Mouse (Mus musculus) MEL (cell line): ENCODE data around the gene Sebox. TPM values are rescaled to one million over a fixed set of nuclear protein-coding genes. Genes with fewer than 3 reads are reported as not detected.

Experiments used
- DNase-seq: peaks from one replicate; pipeline ENCODE4 v3.0.0; 2011; ENCODE audit warnings: low read depth, low spot score
- H3K27ac ChIP-seq: 2 replicates; pipeline ENCODE4 v1.5.1; 2012; ENCODE audit warnings: low read depth, mild to moderate bottlenecking, control low read depth, low read length, moderate library complexity; ENCODE audit not compliant: control insufficient read depth
- H3K27me3 ChIP-seq, 2 experiments: fragments of 150-350 bp in 1 of 2; sonication (generic) in 1 of 2; 2 replicates each; pipeline ENCODE4 v1.6.1; 2012; ENCODE audit warnings: low read length in 2 of 2, mild to moderate bottlenecking in 2 of 2, improper control_type of control experiment in 1 of 2, moderate library complexity in 1 of 2; ENCODE audit not compliant: insufficient read depth in 2 of 2, control insufficient read depth in 1 of 2
- H3K36me3 ChIP-seq, 2 experiments: 2 replicates each; pipeline ENCODE4 v1.6.1; 2012 to 2014; ENCODE audit warnings: low read length in 2 of 2, improper control_type of control experiment in 1 of 2, inconsistent platforms in 1 of 2, mild to moderate bottlenecking in 1 of 2; ENCODE audit not compliant: insufficient read depth in 2 of 2, control insufficient read depth in 1 of 2
- H3K4me1 ChIP-seq, 2 experiments: fragments of 150-350 bp in 1 of 2; sonication (generic) in 1 of 2; 2 replicates each; pipeline ENCODE4 v1.6.1; 2012; ENCODE audit warnings: low read length in 2 of 2, improper control_type of control experiment in 1 of 2, mild to moderate bottlenecking in 1 of 2; ENCODE audit not compliant: insufficient read depth in 2 of 2, control insufficient read depth in 1 of 2
- H3K4me3 ChIP-seq, 2 experiments: fragments of 150-350 bp in 1 of 2; sonication (generic) in 1 of 2; 2 replicates each; pipeline ENCODE4 v1.5.1; 2012; ENCODE audit warnings: low read depth in 2 of 2, low read length in 2 of 2, mild to moderate bottlenecking in 2 of 2, moderate library complexity in 2 of 2, control low read depth in 1 of 2, improper control_type of control experiment in 1 of 2; ENCODE audit not compliant: control insufficient read depth in 1 of 2, insufficient read depth in 1 of 2
- H3K79me2 ChIP-seq: 2 replicates; pipeline ENCODE4 v1.6.1; 2012; ENCODE audit warnings: mild to moderate bottlenecking, low read length, moderate library complexity; ENCODE audit not compliant: control insufficient read depth, poor library complexity, insufficient read depth
- H3K9ac ChIP-seq: 2 replicates; pipeline ENCODE4 v1.6.1; 2012; ENCODE audit warnings: low read depth, mild to moderate bottlenecking, control low read depth, low read length, moderate library complexity; ENCODE audit not compliant: control insufficient read depth, poor library complexity, severe bottlenecking
- H3K9me3 ChIP-seq: fragments of 150-350 bp; sonication (generic); replicated peaks from 2 replicates; pipeline ENCODE4 v1.6.1; 2012; ENCODE audit warnings: mild to moderate bottlenecking, low read length, improper control_type of control experiment, moderate library complexity; ENCODE audit not compliant: insufficient read depth
- BHLHE40 ChIP-seq: IDR thresholded peaks from 2 replicates; pipeline ENCODE4 v1.6.1; 2012; ENCODE audit warnings: low read depth, mild to moderate bottlenecking, inconsistent platforms, low read length, improper control_type of control experiment, borderline replicate concordance
- CHD1 ChIP-seq: IDR thresholded peaks from 2 replicates; pipeline ENCODE4 v1.6.1; 2012; ENCODE audit warnings: low read depth, mild to moderate bottlenecking, inconsistent platforms, low read length, improper control_type of control experiment
- CTCF ChIP-seq, 3 experiments: IDR thresholded peaks in 2 of 3; conservative IDR thresholded peaks in 1 of 3; 2 replicates each; pipeline ENCODE4 v1.5.1; 2011 to 2012; ENCODE audit warnings: low read length in 3 of 3, low read depth in 2 of 3, mild to moderate bottlenecking in 2 of 3, improper control_type of control experiment in 1 of 3, inconsistent platforms in 1 of 3, mixed read lengths in 1 of 3, moderate library complexity in 1 of 3; ENCODE audit not compliant: control insufficient read depth in 1 of 3, insufficient read depth in 1 of 3, poor library complexity in 1 of 3, severe bottlenecking in 1 of 3
- ELF1 ChIP-seq: IDR thresholded peaks from 2 replicates; pipeline ENCODE4 v1.6.1; 2014; ENCODE audit warnings: low read depth, mild to moderate bottlenecking, inconsistent platforms, low read length, improper control_type of control experiment, moderate library complexity
- ETS1 ChIP-seq: IDR thresholded peaks from 2 replicates; pipeline ENCODE4 v1.6.1; 2012; ENCODE audit warnings: low read depth, mild to moderate bottlenecking, inconsistent platforms, low read length, improper control_type of control experiment, moderate library complexity
- GATA1 ChIP-seq: IDR thresholded peaks from 2 replicates; pipeline ENCODE4 v1.6.1; 2011; ENCODE audit warnings: low read depth, low read length, improper control_type of control experiment
- HCFC1 ChIP-seq: IDR thresholded peaks from 2 replicates; pipeline ENCODE4 v1.6.1; 2012; ENCODE audit warnings: low read depth, mild to moderate bottlenecking, inconsistent platforms, low read length, improper control_type of control experiment, moderate library complexity
- MAFK ChIP-seq: IDR thresholded peaks from 2 replicates; pipeline ENCODE4 v1.6.1; 2011; ENCODE audit warnings: low read depth, mild to moderate bottlenecking, low read length, improper control_type of control experiment, borderline replicate concordance
- MAX ChIP-seq: IDR thresholded peaks from 2 replicates; pipeline ENCODE4 v1.6.1; 2011; ENCODE audit warnings: low read length, improper control_type of control experiment
- MAZ ChIP-seq: IDR thresholded peaks from 2 replicates; pipeline ENCODE4 v1.6.1; 2012; ENCODE audit warnings: low read depth, mild to moderate bottlenecking, inconsistent platforms, low read length, improper control_type of control experiment
- MXI1 ChIP-seq: IDR thresholded peaks from 2 replicates; pipeline ENCODE4 v1.6.1; 2011; ENCODE audit warnings: mild to moderate bottlenecking, low read depth, low read length, improper control_type of control experiment
- MYC ChIP-seq: IDR thresholded peaks from 2 replicates; pipeline ENCODE4 v1.6.1; 2011; ENCODE audit warnings: low read depth, mild to moderate bottlenecking, low read length, improper control_type of control experiment, moderate library complexity
- NELFE ChIP-seq: IDR thresholded peaks from 2 replicates; pipeline ENCODE4 v1.6.1; 2011; ENCODE audit warnings: low read depth, low read length, improper control_type of control experiment
- POLR2A ChIP-seq, 2 experiments: IDR thresholded peaks; 2 replicates each; pipeline ENCODE4 v1.6.1; 2011 to 2012; ENCODE audit warnings: low read length in 2 of 2, mild to moderate bottlenecking in 2 of 2, control low read depth in 1 of 2, improper control_type of control experiment in 1 of 2, low read depth in 1 of 2, moderate library complexity in 1 of 2; ENCODE audit not compliant: control insufficient read depth in 1 of 2, insufficient read depth in 1 of 2, poor library complexity in 1 of 2
- RCOR1 ChIP-seq: IDR thresholded peaks from 2 replicates; pipeline ENCODE4 v1.6.1; 2012; ENCODE audit warnings: low read depth, mild to moderate bottlenecking, inconsistent platforms, low read length, improper control_type of control experiment
- TBP ChIP-seq: IDR thresholded peaks from 2 replicates; pipeline ENCODE4 v1.8.0; 2011; ENCODE audit warnings: low read depth, low read length, improper control_type of control experiment
- USF1 ChIP-seq: IDR thresholded peaks from 2 replicates; pipeline ENCODE4 v1.6.1; 2014; ENCODE audit warnings: low read depth, mild to moderate bottlenecking, inconsistent platforms, low read length, improper control_type of control experiment, moderate library complexity
- USF2 ChIP-seq, 2 experiments: IDR thresholded peaks; 2 replicates each; pipeline ENCODE4 v1.6.1; 2011 to 2012; ENCODE audit warnings: improper control_type of control experiment in 2 of 2, low read length in 2 of 2, borderline replicate concordance in 1 of 2, inconsistent platforms in 1 of 2, low read depth in 1 of 2, mild to moderate bottlenecking in 1 of 2; ENCODE audit not compliant: insufficient read depth in 1 of 2
- ZMIZ1 ChIP-seq: IDR thresholded peaks from 2 replicates; pipeline ENCODE4 v1.6.1; 2012; ENCODE audit warnings: low read depth, mild to moderate bottlenecking, inconsistent platforms, low read length, improper control_type of control experiment, moderate library complexity
- ZNF384 ChIP-seq: IDR thresholded peaks from 2 replicates; pipeline ENCODE4 v1.6.1; 2012; ENCODE audit warnings: low read depth, mild to moderate bottlenecking, inconsistent platforms, low read length, improper control_type of control experiment
- polyA plus RNA-seq, 2 experiments: library from polyadenylated mRNA; stranded (reverse) in 1 of 2; unstranded in 1 of 2; fragments of >175 nt in 1 of 2; fragments of >200 nt in 1 of 2; gene quantifications; 2 replicates each; pipeline versions ENCODE4 v1.2.1 to v1.2.4; 2012; ENCODE audit warnings: low replicate concordance in 2 of 2, low read depth in 1 of 2; ENCODE audit not compliant: insufficient read length in 2 of 2, insufficient read depth in 1 of 2, missing spikeins in 1 of 2
- total RNA-seq: library from RNA; depleted of rRNA; stranded (reverse); fragments of 300-350 nt; gene quantifications from 2 replicates; pipeline ENCODE4 v1.2.3, GENCODE M21; 2012

The Sebox gene
- total and polyA plus RNA-seq, 3 experiments = 0.06 to 0.15 TPM; not detected in 1

GRCm38 (mm10) chr11:78467515-78467914 lies 35.7 kb upstream of the Sebox start (continued):
- TF ChIP-seq CTCF (IDR thresholded peaks at IDR 0.05 in 2 of 3, conservative IDR thresholded peaks at IDR 0.05 in 1 of 3; ENCODE audit: control insufficient read depth in 1 of 3, insufficient read depth in 1 of 3, low read depth in 2 of 3, low read length in 3 of 3, poor library complexity in 1 of 3, severe bottlenecking in 1 of 3) (no peak), POLR2A (IDR thresholded peaks at IDR 0.05; ENCODE audit: control insufficient read depth in 1 of 2, insufficient read depth in 1 of 2, low read depth in 1 of 2, low read length in 2 of 2, poor library complexity in 1 of 2) (0 out of 4 replicates have a peak, but pooled peaks of 1 of the 2 experiments have one; percentile 20)
- TF ChIP-seq, all 39 proteins: peak for 13

- Histone ChIP-seq H3K27ac (peak overlapping the region; percentile 50), H3K36me3 (peaks cover 0 to 29% of the 10 kb centered on the region in 2 experiments; a peak in 2 of 4 replicates), H3K79me2 (no peaks in the 10 kb centered on the region; the same call in 1 of the 2 replicates), H3K9me3 (no peaks in the 10 kb centered on the region), H3K27me3 (no peaks in the 10 kb centered on the region), H3K4me1 (peaks cover 20 to 41% of the 10 kb centered on the region in 2 experiments), H3K4me3 (peak overlapping the region; percentile 3 to 26; a peak in 3 of 4 replicates), H3K9ac (peak overlapping the region; percentile 12)
- DNase-seq = peak; percentile 65
- TF ChIP-seq MAFK = no peak
- no peak for TF ChIP-seq USF2 (IDR thresholded peaks at IDR 0.05; ENCODE audit: borderline replicate concordance in 1 of 2, insufficient read depth in 1 of 2, low read depth in 1 of 2, low read length in 2 of 2)
- TF ChIP-seq HCFC1 = 0 out of 2 replicates have a peak, but pooled peaks have one; percentile 24
- 0 out of 2 replicates have a peak, but pooled peaks have one; percentile 13 for TF ChIP-seq MAX
- TF ChIP-seq MAZ = 0 out of 2 replicates have a peak, but pooled peaks have one; percentile 37
- no peak for TF ChIP-seq CHD1
- TF ChIP-seq MXI1 = peak; percentile 5; the same call in 1 of the 2 replicates
- TF ChIP-seq MYC = peak; percentile 44; the same call in 1 of the 2 replicates
- TF ChIP-seq RCOR1 = no peak; the same call in 1 of the 2 replicates
- no peak; the same call in 1 of the 2 replicates for TF ChIP-seq USF1
- TF ChIP-seq ZNF384 = no peak
- TF ChIP-seq TBP = 0 out of 2 replicates have a peak, but pooled peaks have one; percentile 7
- peak; percentile 40; the same call in 1 of the 2 replicates for TF ChIP-seq NELFE
- TF ChIP-seq GATA1 = 0 out of 2 replicates have a peak, but pooled peaks have one; percentile 12
- peak; percentile 54 for TF ChIP-seq ELF1
Measured at GRCm38 (mm10) chr11:78467932-78468331, 35.3 kb upstream of the Sebox start.

- Histone ChIP-seq H3K27ac (no peak overlapping the region), H3K4me3 (no peak overlapping the region), H3K4me1 (peaks cover 6 to 22% of the 10 kb centered on the region in 2 experiments), H3K79me2 (no peaks in the 10 kb centered on the region), H3K36me3 (peaks cover 0 to 12% of the 10 kb centered on the region in 2 experiments; a peak in 2 of 4 replicates), H3K27me3 (no peaks in the 10 kb centered on the region), H3K9me3 (no peaks in the 10 kb centered on the region), H3K9ac (no peak overlapping the region)
- no peak for TF ChIP-seq ZMIZ1
- TF ChIP-seq ETS1 = no peak
- TF ChIP-seq BHLHE40 = no peak
- no peak for DNase-seq
Measured at GRCm38 (mm10) chr11:78471326-78472103, 31.7 kb upstream of the Sebox start.
